Mouse (Mus musculus): ENCODE data around the gene Cux1.

The Cux1 gene

GRCm38 (mm10) chr5:136306254-136306653, 261.0 kb downstream of the Cux1 start:
- DNase-seq (ENCODE audit: low read depth) = no peak

GRCm38 (mm10) chr5:136303409-136303983, 263.8 kb downstream of the Cux1 start:
- DNase-seq (ENCODE audit: low read depth) = no peak

GRCm38 (mm10) chr5:136300880-136301279, 266.4 kb downstream of the Cux1 start:
- no peak for DNase-seq (ENCODE audit: low read depth)

GRCm38 (mm10) chr5:136297691-136298090, 269.6 kb downstream of the Cux1 start:
- DNase-seq (ENCODE audit: low read depth) = no peak

- DNase-seq (ENCODE audit: low read depth) = no peak
Observed at GRCm38 (mm10) chr5:136296911-136297310, 270.4 kb downstream of the Cux1 start.

- no peak for DNase-seq (ENCODE audit: low read depth)
Observed at GRCm38 (mm10) chr5:136292971-136293418, 274.3 kb downstream of the Cux1 start.

GRCm38 (mm10) chr5:136292361-136292760, 274.9 kb downstream of the Cux1 start:
- DNase-seq (ENCODE audit: low read depth) = no peak

- DNase-seq (ENCODE audit: low read depth) = no peak
Observed at GRCm38 (mm10) chr5:136291562-136291961, 275.7 kb downstream of the Cux1 start.

GRCm38 (mm10) chr5:136289776-136290175, 277.5 kb downstream of the Cux1 start:
- no peak for DNase-seq (ENCODE audit: low read depth)

GRCm38 (mm10) chr5:136288351-136289081, 278.8 kb downstream of the Cux1 start:
- no peak for DNase-seq (ENCODE audit: low read depth)

GRCm38 (mm10) chr5:136286566-136286965, 280.7 kb downstream of the Cux1 start:
- no peak for DNase-seq (ENCODE audit: low read depth)

GRCm38 (mm10) chr5:136285106-136285505, 282.2 kb downstream of the Cux1 start:
- no peak for DNase-seq (ENCODE audit: low read depth)

GRCm38 (mm10) chr5:136281351-136281750, 285.9 kb downstream of the Cux1 start:
- no peak for DNase-seq (ENCODE audit: low read depth)

- DNase-seq (ENCODE audit: low read depth) = no peak
Observed at GRCm38 (mm10) chr5:136274739-136275138, 292.6 kb downstream of the Cux1 start.

- DNase-seq (ENCODE audit: low read depth) = no peak
Observed at GRCm38 (mm10) chr5:136269937-136270336, 297.4 kb downstream of the Cux1 start.

GRCm38 (mm10) chr5:136266077-136266476, 301.2 kb downstream of the Cux1 start:
- no peak for DNase-seq (ENCODE audit: low read depth)

- no peak for DNase-seq (ENCODE audit: low read depth)
Observed at GRCm38 (mm10) chr5:136263342-136263741, 303.9 kb downstream of the Cux1 start.

- peak; percentile 81 for DNase-seq (ENCODE audit: low read depth)
Observed at GRCm38 (mm10) chr5:136258919-136259318, 308.4 kb downstream of the Cux1 start.

GRCm38 (mm10) chr5:136252899-136253298, 314.4 kb downstream of the Cux1 start:
- peak; percentile 83 for DNase-seq (ENCODE audit: low read depth)

GRCm38 (mm10) chr5:136251004-136251403, 316.3 kb downstream of the Cux1 start:
- peak; percentile 53 for DNase-seq (ENCODE audit: low read depth)

- DNase-seq (ENCODE audit: low read depth) = no peak
Observed at GRCm38 (mm10) chr5:136248441-136248840, 318.8 kb downstream of the Cux1 start.

GRCm38 (mm10) chr5:136246452-136246838, 320.8 kb downstream of the Cux1 start, which contains the start of gene Sh2b2:
Gene Sh2b2, minus strand, starts transcription at chr5:136246556.
- no peak for DNase-seq (ENCODE audit: low read depth)

All from naive thymus-derived CD4-positive, alpha-beta T cell, adult 2 months (primary cell).